Mouse (Mus musculus): ENCODE data around the gene Rftn1.

GRCm38 (mm10) chr17:50185616-50186015 is 4.9 kb downstream of the Rftn1 start:
- TF ChIP-seq CTCF (IDR thresholded peaks at IDR 0.05; ENCODE audit: borderline replicate concordance, control insufficient read depth, extremely low read depth, insufficient read depth, low read length, poor library complexity) (no peak), POLR2A (IDR thresholded peaks at IDR 0.05; ENCODE audit: control insufficient read depth, extremely low read depth, insufficient read depth, low read length, poor library complexity) (no peak)

Data from thymus, adult 2 months (tissue).